Mouse (Mus musculus) liver, postnatal 0 days (tissue): ENCODE measurements around the gene Foxa3. TPM values are rescaled to one million over a fixed set of nuclear protein-coding genes. Genes with fewer than 3 reads are reported as not detected.

ENCODE experiments used
- ATAC-seq: fragments of 200-750 bp; cut with Nextera tagmentation; 2 replicates; pipeline ENCODE4 v1.8.0; 2017; ENCODE audit warnings: mild to moderate bottlenecking, moderate library complexity
- DNase-seq: peaks from one replicate; pipeline ENCODE4 v3.0.0-alpha.2; 2016
- H3K27ac ChIP-seq: fragments of 300-500 bp; sonication (generic); 2 replicates; pipeline ENCODE4 v1.5.1; 2014; ENCODE audit warnings: antibody characterized with exemption, moderate library complexity, mild to moderate bottlenecking, low read depth
- H3K27me3 ChIP-seq: fragments of 300-500 bp; sonication (generic); 2 replicates; pipeline ENCODE4 v1.6.1; 2014; ENCODE audit warnings: low read length, control low read depth, mixed read lengths; ENCODE audit not compliant: insufficient read depth
- H3K36me3 ChIP-seq: fragments of 300-500 bp; sonication (generic); replicated peaks from 2 replicates; pipeline ENCODE4 v1.6.1; 2014; ENCODE audit warnings: mild to moderate bottlenecking, control low read depth, low read length, moderate library complexity, mixed read lengths; ENCODE audit not compliant: insufficient read depth
- H3K4me1 ChIP-seq: fragments of 300-500 bp; sonication (generic); 2 replicates; pipeline ENCODE4 v1.6.1; 2014; ENCODE audit warnings: antibody characterized with exemption, mild to moderate bottlenecking, control low read depth; ENCODE audit not compliant: insufficient read depth
- H3K4me2 ChIP-seq: fragments of 300-500 bp; sonication (generic); 2 replicates; pipeline ENCODE4 v1.6.1; 2014; ENCODE audit warnings: low read depth, mild to moderate bottlenecking, low read length, moderate library complexity, mixed read lengths
- H3K4me3 ChIP-seq: fragments of 300-500 bp; sonication (generic); 2 replicates; pipeline ENCODE4 v1.5.1; 2014; ENCODE audit warnings: low read depth, low read length
- H3K9ac ChIP-seq: fragments of 300-500 bp; sonication (generic); replicated peaks from 2 replicates; pipeline ENCODE4 v1.6.1; 2014; ENCODE audit warnings: mild to moderate bottlenecking, moderate library complexity
- H3K9me3 ChIP-seq: fragments of 300-500 bp; sonication (generic); 2 replicates; pipeline ENCODE4 v1.6.1; 2016; ENCODE audit warnings: mild to moderate bottlenecking, control low read depth, low read length, mixed read lengths
- CTCF ChIP-seq: sonication (generic); IDR thresholded peaks from 2 replicates; pipeline ENCODE4 v1.5.1; 2016; ENCODE audit warnings: antibody characterized with exemption, low read depth
- EP300 ChIP-seq: IDR thresholded peaks from 2 replicates; pipeline ENCODE4 v1.6.1; 2016; ENCODE audit warnings: antibody characterized with exemption, low read depth, mild to moderate bottlenecking
- WGBS: fragments of 180-500 bp; shearing (Covaris S2); extraction: QIAGEN DNeasy Blood & Tissue Kit; methylation state at CpG from one replicate; pipeline ENCODE4 v1.1.7; 2014; ENCODE audit not compliant: insufficient replicate concordance; 5-methylcytosine and 5-hydroxymethylcytosine counted together
- polyA plus RNA-seq: library from polyadenylated mRNA; unstranded; fragments of >200 nt; fragmentation: Nextera tagmentation; extraction: Ambion mirVana; gene quantifications from 2 replicates; pipeline ENCODE4 v1.2.1, GENCODE M21; 2015

Foxa3 gene
- polyA plus RNA-seq, 1 experiment from 2014 or later = 61.0 TPM

DNA sequence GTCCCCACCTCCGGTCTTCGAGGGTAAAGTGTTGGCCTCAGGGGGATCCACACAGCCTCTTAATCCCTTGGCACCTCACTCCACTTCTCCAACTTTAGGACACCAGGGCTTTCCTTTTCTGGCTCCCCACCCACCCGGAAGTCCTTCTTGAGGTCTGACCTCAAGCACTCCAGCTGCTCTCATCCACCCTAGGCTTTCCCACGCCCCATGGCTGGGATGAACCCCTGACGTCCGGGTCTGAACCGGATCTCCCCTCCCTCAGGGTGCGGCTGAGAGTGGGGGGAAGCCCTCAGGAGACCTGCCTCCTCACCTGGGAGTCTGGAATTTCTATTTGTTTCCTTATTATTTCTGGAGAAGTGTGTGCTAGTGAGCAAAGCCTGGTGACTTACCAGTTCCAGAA lies 2.3 kb downstream of the Foxa3 start:
- H3K27me3 ChIP-seq = peaks cover 16% of the 10 kb centered on the region
- WGBS = 7% methylated on average over 8 of the region's 8 CpGs

GRCm38 (mm10) chr7:19017909-19018308 lies 5.4 kb downstream of the Foxa3 start:
- no peak overlapping the region for H3K4me3 ChIP-seq
- peaks cover 3% of the 10 kb centered on the region; the same call in 1 of the 2 replicates for H3K36me3 ChIP-seq
- H3K9ac ChIP-seq = no peak overlapping the region
- ATAC-seq = no peak
- H3K27me3 ChIP-seq = peaks cover 6% of the 10 kb centered on the region
- WGBS = 83% methylated on average over 7 of the region's 7 CpGs
- no peak for DNase-seq
- H3K9me3 ChIP-seq = no peaks in the 10 kb centered on the region
- peaks cover 8% of the 10 kb centered on the region for H3K4me1 ChIP-seq
- H3K4me2 ChIP-seq = no peak overlapping the region
- TF ChIP-seq CTCF (no peak), EP300 (no peak)
- no peak overlapping the region for H3K27ac ChIP-seq

More for the DNA sequence above, 2.3 kb downstream of the Foxa3 start:
- H3K36me3 ChIP-seq = no peaks in the 10 kb centered on the region
- no peak for ATAC-seq
- DNase-seq = no peak
- H3K4me2 ChIP-seq = peak overlapping the region; percentile 62
- H3K9me3 ChIP-seq = no peaks in the 10 kb centered on the region
- peak overlapping the region; percentile 100 for H3K4me3 ChIP-seq
- H3K27ac ChIP-seq = peak overlapping the region; percentile 17; the same call in 1 of the 2 replicates
- 0 out of 2 replicates have a peak overlapping the region, but pooled peaks have one; percentile 5 for H3K9ac ChIP-seq
- no peak for TF ChIP-seq EP300
- TF ChIP-seq CTCF = no peak
- peaks cover 12% of the 10 kb centered on the region for H3K4me1 ChIP-seq

DNA sequence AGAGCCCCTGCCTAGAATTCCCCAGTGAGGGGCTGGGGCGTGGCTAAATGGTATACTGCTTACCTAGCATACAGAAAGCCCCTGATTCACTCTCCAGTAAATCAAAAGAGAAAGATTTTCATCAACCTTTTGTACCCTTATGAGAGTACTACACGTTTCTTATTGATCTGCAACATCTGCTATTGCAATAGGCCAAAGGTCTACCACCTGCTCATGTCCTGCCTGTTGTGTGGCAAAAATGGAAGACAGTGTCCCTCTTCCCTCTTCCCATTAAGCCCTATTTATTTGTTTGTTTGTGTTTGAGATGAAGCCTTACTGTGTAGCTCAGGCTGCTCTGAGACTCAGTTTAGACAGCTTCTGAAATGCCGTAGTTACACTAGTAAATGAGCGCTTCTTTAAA lies 7.3 kb downstream of the Foxa3 start:
- WGBS = 72% methylated on average over 4 of the region's 4 CpGs

GRCm38 (mm10) chr7:19014452-19014851 lies 8.9 kb downstream of the Foxa3 start:
- peaks cover 3% of the 10 kb centered on the region; the same call in 1 of the 2 replicates for H3K36me3 ChIP-seq
- H3K9ac ChIP-seq = no peak overlapping the region
- peak overlapping the region; percentile 82 for H3K27ac ChIP-seq
- DNase-seq = peak; percentile 21
- ATAC-seq = no peak
- H3K4me1 ChIP-seq = peaks cover 23% of the 10 kb centered on the region
- no peak overlapping the region for H3K4me3 ChIP-seq
- no peaks in the 10 kb centered on the region for H3K27me3 ChIP-seq
- TF ChIP-seq EP300 = no peak
- TF ChIP-seq CTCF = 0 out of 2 replicates have a peak, but pooled peaks have one; percentile 3
- WGBS = 68% methylated on average over 15 of the region's 15 CpGs
- H3K9me3 ChIP-seq = no peaks in the 10 kb centered on the region
- no peak overlapping the region for H3K4me2 ChIP-seq

More for the DNA sequence above, 7.3 kb downstream of the Foxa3 start:
- H3K9me3 ChIP-seq = no peaks in the 10 kb centered on the region
- H3K4me2 ChIP-seq = no peak overlapping the region
- H3K9ac ChIP-seq = no peak overlapping the region
- peaks cover 3% of the 10 kb centered on the region; the same call in 1 of the 2 replicates for H3K36me3 ChIP-seq
- no peak overlapping the region for H3K4me3 ChIP-seq
- TF ChIP-seq CTCF = no peak
- peak; percentile 49; the same call in 1 of the 2 replicates for TF ChIP-seq EP300
- H3K27ac ChIP-seq = peak overlapping the region; percentile 82
- DNase-seq (no peak), ATAC-seq (peak; percentile 59)
- H3K4me1 ChIP-seq = peaks cover 18% of the 10 kb centered on the region
- no peaks in the 10 kb centered on the region for H3K27me3 ChIP-seq

DNA sequence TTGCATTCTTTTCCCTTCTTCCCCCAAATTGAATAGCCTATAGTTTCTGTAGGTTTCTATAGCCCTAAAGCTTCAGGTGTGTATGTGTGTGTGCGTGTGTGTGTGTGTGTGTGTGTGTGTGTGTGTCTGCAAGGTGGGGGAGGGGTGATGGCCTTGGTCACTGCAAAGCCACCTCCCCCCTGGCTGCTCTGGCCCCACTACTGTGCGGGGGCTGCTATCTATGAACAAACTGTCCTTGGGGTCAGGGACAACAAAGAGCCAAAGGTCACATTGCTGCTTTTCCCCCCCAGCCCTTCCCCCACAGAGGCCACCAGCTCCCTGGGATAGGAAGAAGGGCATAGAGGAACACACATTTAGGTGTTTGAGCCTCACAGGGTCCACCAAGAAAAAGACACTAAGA lies 10.5 kb downstream of the Foxa3 start:
- peak overlapping the region; percentile 95 for H3K27ac ChIP-seq
- H3K27me3 ChIP-seq = no peaks in the 10 kb centered on the region
- H3K4me1 ChIP-seq = peaks cover 26% of the 10 kb centered on the region
- WGBS = 21% methylated on average over 2 of the region's 2 CpGs
- H3K36me3 ChIP-seq = peaks cover 3% of the 10 kb centered on the region; the same call in 1 of the 2 replicates
- DNase-seq (peak; percentile 71), ATAC-seq (peak; percentile 51)
- no peak overlapping the region for H3K4me3 ChIP-seq
- no peaks in the 10 kb centered on the region for H3K9me3 ChIP-seq
- no peak overlapping the region for H3K9ac ChIP-seq
- TF ChIP-seq EP300 (peak; percentile 63), CTCF (no peak)
- peak overlapping the region; percentile 69 for H3K4me2 ChIP-seq

DNA sequence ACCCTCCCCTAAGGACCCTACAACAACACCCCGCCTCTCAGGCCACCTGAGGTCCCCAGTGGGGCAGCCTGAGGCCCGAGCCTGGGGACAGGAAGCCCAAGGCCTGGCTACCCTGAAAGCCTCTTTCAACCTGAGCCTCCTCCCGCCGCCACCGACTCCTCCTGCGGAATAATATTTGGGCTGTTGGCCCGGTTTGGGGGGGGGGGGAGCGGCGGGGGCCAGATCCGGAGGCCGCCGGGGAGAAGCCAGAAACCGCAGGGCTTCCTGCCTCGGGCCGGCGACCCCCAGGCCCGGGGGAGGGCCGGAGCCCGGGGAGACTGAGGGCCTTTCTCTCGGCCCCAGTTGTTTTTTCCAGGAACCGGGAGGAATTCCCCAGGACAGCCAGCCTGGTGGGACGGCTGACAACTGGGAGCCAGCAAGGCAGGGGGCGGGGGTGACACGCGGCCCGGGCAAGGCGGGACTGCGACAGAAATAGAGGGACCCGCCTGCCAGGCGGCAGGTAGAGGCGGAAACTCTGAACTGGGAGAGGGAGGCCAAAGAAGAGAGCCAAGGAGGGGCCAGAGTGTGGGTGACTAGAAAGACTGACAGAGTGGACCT lies 11.2 kb downstream of the Foxa3 start:
- peaks cover 26% of the 10 kb centered on the region for H3K4me1 ChIP-seq
- H3K9ac ChIP-seq = peak overlapping the region; percentile 74
- H3K36me3 ChIP-seq = peaks cover 4% of the 10 kb centered on the region; the same call in 1 of the 2 replicates
- 3% methylated on average over 23 of the region's 31 CpGs for WGBS
- H3K4me3 ChIP-seq = peak overlapping the region; percentile 33
- ATAC-seq = peak; percentile 50
- peak overlapping the region; percentile 95 for H3K27ac ChIP-seq
- TF ChIP-seq EP300 (no peak), CTCF (no peak)
- peak; percentile 69 for DNase-seq
- peak overlapping the region; percentile 69 for H3K4me2 ChIP-seq
- no peaks in the 10 kb centered on the region for H3K9me3 ChIP-seq
- no peaks in the 10 kb centered on the region for H3K27me3 ChIP-seq
